Mouse (Mus musculus) spleen, adult 2 months (tissue): ENCODE measurements around the gene Spdef. TPM values are rescaled to one million over a fixed set of nuclear protein-coding genes. Genes with fewer than 3 reads are reported as not detected.

ENCODE experiments used
- DNase-seq, 2 experiments: peaks; one replicate each; pipeline versions ENCODE4 v3.0.0 to v3.0.0-alpha.2; 2012 to 2021; ENCODE audit warnings: low spot score in 2 of 2, low read depth in 1 of 2
- H3K27ac ChIP-seq: fragments of 200-500 bp; 2 replicates; pipeline ENCODE4 v1.5.1; 2012; ENCODE audit warnings: low read length, inconsistent platforms; ENCODE audit not compliant: insufficient read depth
- H3K27me3 ChIP-seq: fragments of 200-500 bp; 2 replicates; pipeline ENCODE4 v1.6.1; 2012; ENCODE audit warnings: mild to moderate bottlenecking, moderate library complexity, low read length, inconsistent platforms; ENCODE audit not compliant: control insufficient read depth, insufficient read depth
- H3K36me3 ChIP-seq: fragments of 200-500 bp; 2 replicates; pipeline ENCODE4 v1.6.1; 2012; ENCODE audit warnings: mild to moderate bottlenecking, low read length, inconsistent platforms; ENCODE audit not compliant: control insufficient read depth, insufficient read depth
- H3K4me1 ChIP-seq: fragments of 200-500 bp; 2 replicates; pipeline ENCODE4 v1.6.1; 2011; ENCODE audit warnings: inconsistent platforms; ENCODE audit not compliant: control insufficient read depth, insufficient read depth, insufficient read length
- H3K4me3 ChIP-seq: fragments of 200-500 bp; 2 replicates; pipeline ENCODE4 v1.5.1; 2011; ENCODE audit warnings: mild to moderate bottlenecking, inconsistent platforms; ENCODE audit not compliant: insufficient read depth, insufficient read length; ENCODE audit errors: extremely low read depth
- CTCF ChIP-seq: fragments of 200-500 bp; IDR thresholded peaks from 2 replicates; pipeline ENCODE4 v1.5.1; 2011; ENCODE audit warnings: mild to moderate bottlenecking, inconsistent platforms; ENCODE audit not compliant: insufficient read depth, insufficient read length, insufficient replicate concordance; ENCODE audit errors: extremely low read depth
- POLR2A ChIP-seq: fragments of 200-500 bp; IDR thresholded peaks from 2 replicates; pipeline ENCODE4 v1.6.1; 2011; ENCODE audit warnings: low read depth, low read length, inconsistent platforms
- WGBS: fragments of 180-500 bp; shearing (Covaris S2); methylation state at CpG from one replicate; pipeline ENCODE4 v1.1.7; 2018; 5-methylcytosine and 5-hydroxymethylcytosine counted together
- polyA plus RNA-seq: library from polyadenylated mRNA; depleted of rRNA; stranded (reverse); fragments of >200 nt; gene quantifications from 2 replicates; pipeline ENCODE4 v1.2.3, GENCODE M21; 2012

The Spdef gene
- polyA plus RNA-seq, 1 experiment = 0.94 TPM

DNA sequence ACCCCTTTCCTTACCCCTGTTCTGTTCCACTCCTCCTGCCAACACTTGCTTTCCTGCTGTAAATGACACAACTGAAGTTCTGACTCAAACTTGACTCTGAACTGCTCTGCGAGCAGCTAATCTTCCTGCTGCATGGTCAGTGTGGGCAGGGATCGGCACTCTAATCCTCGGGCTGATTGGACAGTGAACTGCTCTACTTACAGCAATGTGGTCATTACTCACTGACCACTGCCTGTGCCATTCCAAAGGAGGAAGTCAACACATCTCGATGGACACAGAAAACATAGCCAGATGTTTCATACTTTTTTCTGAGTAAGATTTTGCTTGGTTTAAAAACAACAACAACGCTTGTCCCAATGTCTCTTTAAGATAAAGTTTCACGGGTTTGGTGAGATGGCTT is 36.3 kb upstream of the Spdef start:
- 96% methylated on average over 6 of the region's 6 CpGs for WGBS
- H3K36me3 ChIP-seq = peaks cover 19% of the 10 kb centered on the region

DNA sequence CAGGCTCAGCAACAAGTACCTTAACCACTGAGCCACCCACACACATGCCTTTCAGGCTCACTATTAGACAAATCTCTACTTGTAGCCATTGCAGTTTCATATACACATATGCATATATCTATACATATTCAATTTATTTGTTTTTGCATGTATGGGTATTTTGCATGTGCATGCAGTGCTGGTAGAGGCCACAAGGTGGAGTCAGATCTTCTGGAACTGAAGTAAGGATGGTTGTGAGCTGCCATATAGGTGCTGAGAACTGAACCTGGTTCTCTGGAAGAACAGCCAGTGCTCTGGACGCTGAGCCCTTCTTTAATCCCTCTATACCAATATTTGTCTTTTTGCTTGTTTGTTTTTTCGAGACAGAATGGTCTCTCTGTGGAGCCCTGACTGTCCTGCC is 35.7 kb upstream of the Spdef start:
- Histone ChIP-seq H3K4me1 (no peaks in the 10 kb centered on the region), H3K4me3 (no peak overlapping the region), H3K27me3 (no peaks in the 10 kb centered on the region), H3K36me3 (peaks cover 19% of the 10 kb centered on the region), H3K27ac (no peak overlapping the region)
- 98% methylated on average over 2 of the region's 2 CpGs for WGBS
- DNase-seq = no peak
- TF ChIP-seq CTCF (no peak), POLR2A (no peak)

More for the DNA sequence above, 36.3 kb upstream of the Spdef start:
- TF ChIP-seq CTCF (no peak), POLR2A (no peak)
- H3K4me3 ChIP-seq = no peak overlapping the region
- DNase-seq = no peak
- no peaks in the 10 kb centered on the region for H3K4me1 ChIP-seq
- H3K27ac ChIP-seq = no peak overlapping the region
- no peaks in the 10 kb centered on the region for H3K27me3 ChIP-seq

DNA sequence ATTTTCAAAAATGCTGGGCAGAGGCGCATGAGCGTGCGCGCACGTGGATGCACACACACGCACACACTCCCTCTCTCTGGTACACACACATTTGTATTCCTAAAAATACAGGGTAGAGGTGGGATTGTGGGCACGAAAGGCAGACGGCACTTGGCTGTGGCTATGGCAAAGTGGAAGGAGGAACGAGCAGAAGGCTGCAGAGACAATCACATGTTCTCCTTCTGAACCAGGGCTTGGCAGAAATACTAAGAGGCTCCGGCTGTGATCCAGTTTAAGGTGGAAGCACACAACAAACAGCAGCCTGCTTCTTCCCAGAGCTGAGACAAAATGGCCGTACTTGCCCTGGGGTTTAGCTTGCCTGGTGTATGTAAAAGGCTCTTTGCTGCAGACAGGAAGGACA is 34.1 kb upstream of the Spdef start:
- TF ChIP-seq CTCF (no peak), POLR2A (no peak)
- no peaks in the 10 kb centered on the region for H3K4me1 ChIP-seq
- DNase-seq = no peak
- no peak overlapping the region for H3K27ac ChIP-seq
- 96% methylated on average over 11 of the region's 11 CpGs for WGBS
- H3K4me3 ChIP-seq = no peak overlapping the region
- peaks cover 15% of the 10 kb centered on the region for H3K36me3 ChIP-seq
- no peaks in the 10 kb centered on the region for H3K27me3 ChIP-seq

DNA sequence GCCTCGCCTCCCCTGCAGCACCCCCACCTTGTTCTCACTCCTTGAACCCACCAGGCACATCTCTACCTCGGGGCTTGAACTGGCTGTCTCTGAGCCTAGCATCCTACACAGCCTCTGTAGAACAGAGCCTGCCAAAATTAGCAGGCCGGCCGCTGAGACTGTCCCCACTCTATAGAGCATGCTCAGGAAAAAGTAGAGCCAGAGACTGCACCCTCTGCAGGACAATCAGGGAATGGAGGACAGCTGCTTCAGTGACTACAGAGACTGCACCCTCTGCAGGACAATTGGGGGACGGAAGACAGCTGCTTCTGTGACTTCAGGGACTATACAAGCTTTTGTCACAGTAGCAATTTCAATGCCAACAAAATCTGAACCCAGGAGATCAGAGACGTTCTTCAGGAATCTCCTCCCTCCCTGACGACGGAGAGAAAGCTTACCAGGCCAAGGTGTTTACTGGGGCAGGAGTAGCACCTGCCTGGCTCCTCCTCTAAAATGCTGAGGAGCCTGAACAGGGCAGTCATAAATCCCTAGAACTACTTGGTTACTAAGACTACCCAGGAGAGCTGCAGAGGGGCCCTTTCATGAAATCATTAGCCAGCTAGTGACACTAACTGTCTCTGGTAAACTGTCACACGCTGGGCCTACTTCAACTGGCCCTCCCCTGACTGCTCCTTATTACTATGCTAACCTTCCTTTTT is 33.0 kb upstream of the Spdef start:
- WGBS = 55% methylated on average over 9 of the region's 9 CpGs
- peak; percentile 69; the same call in 1 of the 2 replicates for TF ChIP-seq CTCF
- TF ChIP-seq POLR2A = no peak

DNA sequence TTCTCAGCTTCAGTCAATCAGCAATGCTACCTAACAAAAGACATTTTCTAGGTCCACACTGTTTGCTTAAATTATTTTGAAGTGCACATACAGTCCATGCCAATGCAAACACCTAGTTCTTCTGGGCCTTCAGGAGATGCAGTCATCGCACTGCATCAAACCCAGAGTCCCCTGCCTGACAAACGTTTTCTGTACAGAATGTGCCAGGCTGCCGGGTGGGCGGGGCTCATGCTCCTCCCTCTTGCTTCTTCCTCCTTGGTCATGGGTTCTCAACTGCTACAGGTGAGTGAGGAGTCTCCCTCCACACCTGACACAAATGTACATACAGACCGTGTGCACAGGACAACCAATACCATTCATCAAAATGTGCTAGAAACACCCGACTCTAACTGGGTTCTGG is 31.4 kb upstream of the Spdef start:
- Histone ChIP-seq H3K4me1 (no peaks in the 10 kb centered on the region), H3K36me3 (peaks cover 4% of the 10 kb centered on the region; the same call in 1 of the 2 replicates), H3K27ac (no peak overlapping the region), H3K4me3 (no peak overlapping the region), H3K27me3 (no peaks in the 10 kb centered on the region)
- TF ChIP-seq CTCF (no peak), POLR2A (no peak)
- no peak for DNase-seq
- WGBS = 84% methylated on average over 6 of the region's 6 CpGs

More for the DNA sequence above, 33.0 kb upstream of the Spdef start:
- no peaks in the 10 kb centered on the region for H3K4me1 ChIP-seq
- no peak overlapping the region for H3K4me3 ChIP-seq
- H3K27me3 ChIP-seq = no peaks in the 10 kb centered on the region
- H3K36me3 ChIP-seq = peaks cover 11% of the 10 kb centered on the region
- DNase-seq = peak; percentile 22 to 33
- H3K27ac ChIP-seq = no peak overlapping the region

DNA sequence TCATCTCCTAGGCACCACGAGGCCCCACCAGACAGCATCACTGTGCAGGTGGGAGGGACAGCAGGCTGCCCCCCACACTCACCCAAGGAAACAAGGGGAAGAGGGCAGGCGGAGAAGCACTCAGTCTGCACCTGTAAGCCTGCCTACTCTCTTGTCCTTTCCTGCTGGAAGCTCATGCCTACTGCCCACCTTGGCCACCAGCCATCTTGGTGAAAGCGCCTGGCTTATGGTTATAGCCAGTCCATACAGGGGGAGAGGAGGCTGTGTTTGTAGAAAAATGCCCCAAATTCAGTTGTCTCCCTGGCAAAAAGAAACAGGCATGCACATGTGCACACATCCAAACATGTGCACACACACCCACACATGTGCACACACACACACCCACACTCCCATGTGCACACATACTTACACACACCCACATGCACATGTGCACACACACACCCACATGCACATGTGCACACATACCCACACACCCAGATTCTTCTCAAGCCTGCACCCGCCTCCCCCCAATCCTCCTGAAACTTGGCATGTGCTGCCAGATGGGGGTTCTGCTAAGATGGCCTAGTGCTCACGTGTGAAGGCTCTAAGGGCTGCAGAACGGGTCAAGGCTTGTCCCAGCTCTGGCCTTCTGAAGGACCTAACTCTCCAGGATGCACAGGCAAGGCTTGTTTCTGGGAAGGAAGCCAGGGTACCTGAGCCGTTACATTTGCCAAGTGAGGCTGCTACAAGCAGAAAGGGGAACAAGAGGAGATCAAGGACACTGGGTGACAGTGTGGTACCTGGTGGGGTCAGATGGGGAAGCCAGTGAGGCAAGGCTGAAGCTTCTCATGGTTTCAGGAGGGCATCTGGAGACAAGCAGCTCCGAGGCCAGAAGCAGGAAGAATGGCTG is 22.8 kb upstream of the Spdef start:
- H3K27me3 ChIP-seq = no peaks in the 10 kb centered on the region
- no peaks in the 10 kb centered on the region for H3K4me1 ChIP-seq
- no peak for TF ChIP-seq CTCF
- no peak for TF ChIP-seq POLR2A
- DNase-seq = no peak
- no peak overlapping the region for H3K4me3 ChIP-seq
- H3K36me3 ChIP-seq = peaks cover 5% of the 10 kb centered on the region; the same call in 1 of the 2 replicates
- 85% methylated on average over 8 of the region's 8 CpGs for WGBS
- H3K27ac ChIP-seq = no peak overlapping the region

DNA sequence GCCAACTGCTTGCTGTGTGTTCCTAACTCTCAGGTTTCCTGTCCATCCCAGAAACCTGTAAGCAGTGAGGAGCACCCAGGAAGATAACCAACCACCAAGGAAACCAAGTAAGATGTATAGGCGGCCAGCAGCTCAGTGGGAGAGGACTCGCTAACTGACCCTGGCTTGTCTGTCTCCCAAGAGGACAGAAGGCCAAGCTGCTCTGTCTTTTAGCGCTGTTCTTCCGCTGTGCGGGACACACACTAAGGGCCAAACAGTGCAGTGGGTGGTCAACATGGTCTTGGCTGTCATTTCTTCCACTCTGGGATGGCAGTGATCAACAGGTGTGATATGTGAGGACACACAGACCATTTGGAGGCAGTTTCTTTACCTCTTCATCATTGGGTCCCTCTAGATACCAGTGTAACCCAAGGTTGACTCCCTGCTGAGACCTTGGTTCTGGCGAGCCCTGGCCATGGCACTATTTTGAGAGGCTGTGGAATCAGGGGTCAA is 21.7 kb upstream of the Spdef start:
- WGBS = 92% methylated on average over 6 of the region's 6 CpGs
- Histone ChIP-seq H3K27ac (no peak overlapping the region), H3K4me3 (no peak overlapping the region), H3K36me3 (peaks cover 4% of the 10 kb centered on the region; the same call in 1 of the 2 replicates), H3K4me1 (no peaks in the 10 kb centered on the region), H3K27me3 (no peaks in the 10 kb centered on the region)
- no peak for DNase-seq
- TF ChIP-seq CTCF (no peak), POLR2A (no peak)
